Comparison of ENCODE assay signal across 11 mouse cellular contexts in the genomic region with DNA sequence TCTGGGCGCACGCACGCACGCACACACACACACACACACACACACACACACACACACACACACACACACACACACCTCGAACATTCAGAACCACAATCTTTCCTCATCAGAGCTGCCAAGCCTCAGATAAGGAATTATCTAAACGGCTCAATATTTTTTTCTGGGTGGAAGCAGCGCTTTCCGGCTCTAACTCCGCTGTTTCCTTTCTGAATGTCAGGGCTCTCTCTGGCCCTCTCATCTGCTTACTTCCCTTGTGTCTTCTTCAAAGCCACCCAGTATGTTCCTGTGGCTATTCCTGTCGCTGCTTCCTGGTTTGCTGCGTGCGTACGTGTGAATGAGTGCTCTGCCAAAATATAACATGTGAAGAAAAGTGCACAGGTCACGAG. TPM values are rescaled to one million over a fixed set of nuclear protein-coding genes. Genes with fewer than 3 reads are reported as not detected.
A peak's percentile ranks its signal among the peaks of the same experiment; 100 is the strongest.
DNase-seq lines count a peak whose midpoint lies in the region; ATAC-seq and TF ChIP-seq lines count a peak whose summit lies in the region.
"Had no signal": no experiment of that assay in that cellular context is flagged by ENCODE, and none has a peak within 500 bp of the region (broad histone marks: within the 10 kb centered on the region; RNA-seq: fewer than 3 reads in every experiment).

No protein-coding gene starts in this region.

- H3K36me3 ChIP-seq in thymus, adult 2 months (ENCODE audit: control insufficient read depth, insufficient read depth, low read length), result no peaks in the 10 kb centered on the region
- H3K36me3 ChIP-seq: forebrain, embryonic 15.5 days; hindbrain, embryonic 15.5 days had no signal

- H3K4me3 ChIP-seq in thymus, adult 2 months (ENCODE audit: control insufficient read depth, insufficient read depth, low read length), result no peak overlapping the region
- H3K4me3 ChIP-seq: forebrain, embryonic 15.5 days; hindbrain, embryonic 15.5 days had no signal

- 11% methylated on average over 14 of the region's 14 CpGs for WGBS in thymus, adult 2 months

- H3K27ac ChIP-seq in thymus, adult 2 months (ENCODE audit: control insufficient read depth, insufficient read depth, low read length), result no peak overlapping the region
- H3K27ac ChIP-seq: forebrain, embryonic 15.5 days; hindbrain, embryonic 15.5 days had no signal

- no peak for TF ChIP-seq CTCF in thymus, adult 2 months (IDR thresholded peaks at IDR 0.05; ENCODE audit: borderline replicate concordance, control insufficient read depth, extremely low read depth, insufficient read depth, low read length, poor library complexity)

- no peak for TF ChIP-seq POLR2A in thymus, adult 2 months (IDR thresholded peaks at IDR 0.05; ENCODE audit: control insufficient read depth, extremely low read depth, insufficient read depth, low read length, poor library complexity)

- peaks cover 12% of the 10 kb centered on the region for H3K4me1 ChIP-seq in thymus, adult 2 months (replicated peaks; ENCODE audit: control insufficient read depth, insufficient read depth, low read length)
- H3K4me1 ChIP-seq: forebrain, embryonic 15.5 days; hindbrain, embryonic 15.5 days had no signal

- no peaks in the 10 kb centered on the region for H3K27me3 ChIP-seq in thymus, adult 2 months (ENCODE audit: control insufficient read depth, insufficient read depth, low read length)
- H3K27me3 ChIP-seq: forebrain, embryonic 15.5 days; hindbrain, embryonic 15.5 days had no signal

- peak; percentile 47 for DNase-seq in adrenal gland, postnatal 14 days
- no peak for DNase-seq in adrenal gland, postnatal 4 days (ENCODE audit: low spot score in 2 of 2)
- DNase-seq in thymus, adult 2 months, result peak; percentile 17
- DNase-seq in thymus, postnatal 10 days (ENCODE audit: low spot score in 2 of 2), result no peak
- peak; percentile 56 for DNase-seq in kidney, postnatal 14 days
- DNase-seq in cerebellum, adult 8-10 months, result no peak

- peak; percentile 59 for ATAC-seq in megakaryocyte-erythroid progenitor cell, adult 5-6 weeks (replicated peaks; ENCODE audit: low FRiP score, low TSS enrichment, poor library complexity, severe bottlenecking)
- no peak for ATAC-seq in cerebellum, adult (ENCODE audit: insufficient number of reproducible peaks, low FRiP score, low TSS enrichment)
- ATAC-seq: forebrain, embryonic 15.5 days had no signal

RNA-seq across cellular contexts. Expression of a gene that starts 26.3 kb away (rescaled TPM):
- 41.5 and 44.2 TPM in 2 replicates for total RNA-seq in adrenal gland, postnatal 14 days (2021)
- total RNA-seq in adrenal gland, postnatal 4 days (2021), result 100 to 1,000 TPM in 1 of 2 experiments, 10 to 100 TPM in 1; 97.8 to 111 TPM
- polyA plus RNA-seq in thymus, adult 2 months (2012; rRNA removed), result 7.2 and 9.0 TPM in 2 replicates
- 0.02 and 5.6 TPM in 2 replicates for total RNA-seq in megakaryocyte-erythroid progenitor cell, adult 5-6 weeks (2014; fragmentation: Nextera tagmentation)
- total RNA-seq in megakaryocyte-erythroid progenitor cell, adult 5-6 weeks (2017), result 0.50 TPM in 1 of 2 replicates, not detected in the other
- polyA plus RNA-seq: C2C12 had no signal

Comparison
In these comparisons a context has a peak if more than half of its experiments do, and no peak if none do; other contexts are left out.
1. DNase-seq: peak in adrenal gland, postnatal 14 days (single experiment), thymus, adult 2 months (single experiment) and kidney, postnatal 14 days (single experiment); none in adrenal gland, postnatal 4 days (0 of 2), thymus, postnatal 10 days (0 of 2) and cerebellum, adult 8-10 months (single experiment).